Mouse (Mus musculus): Measurements from ENCODE around the gene Myo7a. TPM values are rescaled to one million over a fixed set of nuclear protein-coding genes. Genes with fewer than 3 reads are reported as not detected.

Gene Myo7a
- total and polyA plus RNA-seq, 3 experiments = 0.01 to 0.05 TPM; not detected in 1

DNA sequence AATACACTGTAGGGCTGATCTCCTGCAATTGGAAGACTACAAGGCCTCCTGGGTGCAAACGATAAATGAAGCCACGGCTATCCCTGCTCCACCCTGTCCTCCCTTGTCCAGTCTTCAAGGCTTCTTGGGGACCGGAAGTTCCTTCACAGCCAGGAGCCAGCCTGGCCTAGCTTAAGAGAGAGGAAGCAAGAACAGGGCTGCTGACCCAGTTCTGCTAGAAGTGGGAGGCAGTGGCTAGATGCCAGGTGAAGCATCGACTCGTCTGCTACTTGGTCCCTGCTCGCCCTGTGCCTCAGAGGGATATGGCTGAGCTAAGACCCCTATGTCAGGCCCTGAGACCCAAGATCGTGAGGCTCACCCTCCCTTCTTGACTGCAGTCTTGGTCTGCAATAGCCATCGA lies 2.3 kb upstream of the Myo7a start:
- DNase-seq (ENCODE audit: low spot score) (no peak), ATAC-seq (ENCODE audit: extremely low read depth, insufficient number of reproducible peaks, low FRiP score, poor library complexity, severe bottlenecking) (no peak)
- H3K36me3 ChIP-seq (replicated peaks) = no peaks in the 10 kb centered on the region
- H3K4me1 ChIP-seq (ENCODE audit: insufficient read depth, low read depth, low read length) = peaks cover 5% of the 10 kb centered on the region
- peaks cover 39% of the 10 kb centered on the region for H3K27me3 ChIP-seq (ENCODE audit: insufficient read depth, low read length)
- no peaks in the 10 kb centered on the region for H3K9me3 ChIP-seq (replicated peaks)
- TF ChIP-seq GATA2 (IDR thresholded peaks at IDR 0.05; ENCODE audit: borderline replicate concordance, low read depth, low read length) (no peak), TAL1 (conservative IDR thresholded peaks at IDR 0.05; ENCODE audit: low read depth, low read length) (no peak), CTCF (IDR thresholded peaks at IDR 0.05; ENCODE audit: low read depth, low read length) (no peak), POLR2AphosphoS5 (IDR thresholded peaks at IDR 0.05; ENCODE audit: insufficient replicate concordance, low read depth, low read length) (no peak)
- no peak overlapping the region for H3K4me3 ChIP-seq (ENCODE audit: low read depth, low read length)

DNA sequence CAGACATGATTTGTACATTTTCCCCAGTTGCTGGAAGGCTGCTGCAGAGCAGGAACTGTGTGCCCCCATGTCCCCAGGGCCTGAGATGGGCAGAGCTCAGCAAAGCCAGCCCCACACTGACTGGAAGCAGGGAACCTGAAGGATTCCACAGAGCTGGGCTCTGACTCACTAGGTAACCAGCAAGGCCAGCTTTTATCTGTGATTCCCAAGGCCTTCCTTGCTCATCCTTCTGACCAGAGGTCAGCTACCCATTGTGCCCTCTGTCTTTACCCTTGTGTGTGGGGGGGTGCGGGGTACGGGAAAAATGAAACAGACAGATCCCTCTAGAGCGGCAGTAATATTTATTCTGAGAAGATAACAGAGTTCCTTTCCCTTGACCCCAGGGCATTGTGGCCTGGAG lies 1.9 kb upstream of the Myo7a start:
- ATAC-seq (ENCODE audit: extremely low read depth, insufficient number of reproducible peaks, low FRiP score, poor library complexity, severe bottlenecking) = no peak
- no peaks in the 10 kb centered on the region for H3K9me3 ChIP-seq (replicated peaks)
- peaks cover 5% of the 10 kb centered on the region for H3K4me1 ChIP-seq (ENCODE audit: insufficient read depth, low read depth, low read length)
- no peak for TF ChIP-seq CTCF (IDR thresholded peaks at IDR 0.05; ENCODE audit: low read depth, low read length)
- no peak for TF ChIP-seq TAL1 (conservative IDR thresholded peaks at IDR 0.05; ENCODE audit: low read depth, low read length)
- TF ChIP-seq GATA2 (IDR thresholded peaks at IDR 0.05; ENCODE audit: borderline replicate concordance, low read depth, low read length) = no peak
- TF ChIP-seq POLR2AphosphoS5 (IDR thresholded peaks at IDR 0.05; ENCODE audit: insufficient replicate concordance, low read depth, low read length) = no peak
- no peak for TF ChIP-seq GATA1 (IDR thresholded peaks at IDR 0.05; ENCODE audit: borderline replicate concordance, low read length)
- H3K27me3 ChIP-seq (ENCODE audit: insufficient read depth, low read length) = peaks cover 43% of the 10 kb centered on the region
- no peak overlapping the region for H3K4me3 ChIP-seq (ENCODE audit: low read depth, low read length)
- H3K36me3 ChIP-seq (replicated peaks) = no peaks in the 10 kb centered on the region
- DNase-seq (ENCODE audit: low spot score) = no peak

DNA sequence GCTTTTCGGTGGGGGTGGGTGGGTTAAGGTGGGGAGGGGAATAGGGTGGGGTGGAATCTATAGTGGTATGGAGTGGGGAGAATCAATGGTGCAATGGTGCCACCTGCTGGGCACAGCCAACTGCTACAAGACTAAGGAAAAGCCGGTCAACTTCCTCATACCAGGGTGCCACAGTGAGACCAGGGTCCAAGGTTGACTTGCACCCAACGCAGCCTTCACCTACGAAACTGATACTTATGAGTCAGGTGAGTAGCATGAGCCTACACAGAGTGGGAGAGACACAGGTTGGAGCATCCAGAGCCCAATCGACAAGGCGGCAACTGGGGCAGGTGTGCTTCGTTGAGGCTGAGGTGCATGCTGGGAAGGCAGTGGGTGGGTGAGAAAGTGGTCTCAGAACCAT lies 1.0 kb upstream of the Myo7a start:
- H3K4me1 ChIP-seq (ENCODE audit: insufficient read depth, low read depth, low read length) = peaks cover 5% of the 10 kb centered on the region
- ATAC-seq (ENCODE audit: extremely low read depth, insufficient number of reproducible peaks, low FRiP score, poor library complexity, severe bottlenecking) (no peak), DNase-seq (ENCODE audit: low spot score) (peak; percentile 77)
- no peaks in the 10 kb centered on the region for H3K9me3 ChIP-seq (replicated peaks)
- peaks cover 42% of the 10 kb centered on the region for H3K27me3 ChIP-seq (ENCODE audit: insufficient read depth, low read length)
- H3K36me3 ChIP-seq (replicated peaks) = no peaks in the 10 kb centered on the region
- TF ChIP-seq CTCF (IDR thresholded peaks at IDR 0.05; ENCODE audit: low read depth, low read length) (peak; percentile 69), GATA1 (IDR thresholded peaks at IDR 0.05; ENCODE audit: borderline replicate concordance, low read length) (no peak)
- H3K4me3 ChIP-seq (ENCODE audit: low read depth, low read length) = no peak overlapping the region; the same call in 1 of the 2 replicates

DNA sequence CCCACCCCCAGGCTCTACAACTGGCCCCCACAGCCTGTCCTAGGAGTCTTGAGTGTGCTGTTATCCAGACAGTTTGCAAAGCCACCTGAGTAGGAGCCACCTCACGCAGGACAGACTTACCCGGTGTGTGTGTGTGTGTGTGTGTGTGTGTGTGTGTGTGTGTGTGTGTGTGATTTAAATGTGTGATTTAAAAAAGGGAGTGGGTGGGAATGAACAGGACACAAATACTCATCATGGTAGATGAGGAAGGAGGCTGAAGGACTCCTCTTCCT lies 573 bp upstream of the Myo7a start:
- TF ChIP-seq CTCF (IDR thresholded peaks at IDR 0.05; ENCODE audit: low read depth, low read length) (no peak), GATA1 (IDR thresholded peaks at IDR 0.05; ENCODE audit: borderline replicate concordance, low read length) (no peak), TAL1 (conservative IDR thresholded peaks at IDR 0.05; ENCODE audit: low read depth, low read length) (no peak), POLR2AphosphoS5 (IDR thresholded peaks at IDR 0.05; ENCODE audit: insufficient replicate concordance, low read depth, low read length) (no peak), GATA2 (IDR thresholded peaks at IDR 0.05; ENCODE audit: borderline replicate concordance, low read depth, low read length) (no peak)
- peaks cover 38% of the 10 kb centered on the region for H3K27me3 ChIP-seq (ENCODE audit: insufficient read depth, low read length)
- ATAC-seq (ENCODE audit: extremely low read depth, insufficient number of reproducible peaks, low FRiP score, poor library complexity, severe bottlenecking) (no peak), DNase-seq (ENCODE audit: low spot score) (no peak)
- H3K36me3 ChIP-seq (replicated peaks) = no peaks in the 10 kb centered on the region
- H3K4me3 ChIP-seq (ENCODE audit: low read depth, low read length) = no peak overlapping the region
- no peaks in the 10 kb centered on the region for H3K9me3 ChIP-seq (replicated peaks)
- peaks cover 5% of the 10 kb centered on the region for H3K4me1 ChIP-seq (ENCODE audit: insufficient read depth, low read depth, low read length)

DNA sequence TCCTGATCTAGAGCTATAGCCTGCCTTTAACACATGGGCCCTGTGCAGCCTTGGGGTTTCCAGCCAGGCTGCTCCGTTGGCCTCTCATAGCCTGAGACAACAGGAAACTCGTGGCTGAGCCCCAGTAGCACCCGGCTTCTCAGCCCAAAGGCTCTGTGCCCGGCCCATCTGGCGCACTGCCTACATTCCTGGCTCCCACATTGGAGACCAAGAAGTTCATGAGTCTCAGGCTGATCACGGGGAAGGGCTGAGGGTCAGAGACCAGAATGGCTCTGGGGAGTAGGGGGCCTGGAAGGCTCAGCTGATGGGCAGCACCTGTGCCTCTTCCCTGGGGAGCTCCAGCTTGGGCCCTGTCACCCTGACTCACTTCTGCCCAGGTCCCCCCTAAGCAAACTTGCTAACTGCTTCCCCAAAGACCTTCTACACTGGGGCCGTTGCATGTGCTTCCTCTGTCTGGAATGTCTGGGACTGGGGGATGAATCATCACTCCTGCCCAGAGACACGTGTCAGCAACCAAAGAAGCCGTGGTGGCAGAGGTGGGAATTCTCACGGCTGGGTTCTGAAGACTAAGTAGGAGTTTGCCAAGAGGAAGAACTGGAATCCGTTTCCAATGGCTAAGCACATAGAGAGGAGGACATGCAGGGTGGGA lies 2.2 kb downstream of the Myo7a start:
- H3K4me3 ChIP-seq (ENCODE audit: low read depth, low read length) = no peak overlapping the region
- H3K36me3 ChIP-seq (replicated peaks) = no peaks in the 10 kb centered on the region
- H3K27me3 ChIP-seq (ENCODE audit: insufficient read depth, low read length) = peaks cover 35% of the 10 kb centered on the region
- H3K4me1 ChIP-seq (ENCODE audit: insufficient read depth, low read depth, low read length) = peaks cover 5% of the 10 kb centered on the region
- no peaks in the 10 kb centered on the region for H3K9me3 ChIP-seq (replicated peaks)
- TF ChIP-seq POLR2AphosphoS5 (IDR thresholded peaks at IDR 0.05; ENCODE audit: insufficient replicate concordance, low read depth, low read length) = no peak
- TF ChIP-seq GATA1 (IDR thresholded peaks at IDR 0.05; ENCODE audit: borderline replicate concordance, low read length) = no peak
- TF ChIP-seq TAL1 (conservative IDR thresholded peaks at IDR 0.05; ENCODE audit: low read depth, low read length) = no peak
- no peak for TF ChIP-seq CTCF (IDR thresholded peaks at IDR 0.05; ENCODE audit: low read depth, low read length)
- DNase-seq (ENCODE audit: low spot score) (no peak), ATAC-seq (ENCODE audit: extremely low read depth, insufficient number of reproducible peaks, low FRiP score, poor library complexity, severe bottlenecking) (no peak)

DNA sequence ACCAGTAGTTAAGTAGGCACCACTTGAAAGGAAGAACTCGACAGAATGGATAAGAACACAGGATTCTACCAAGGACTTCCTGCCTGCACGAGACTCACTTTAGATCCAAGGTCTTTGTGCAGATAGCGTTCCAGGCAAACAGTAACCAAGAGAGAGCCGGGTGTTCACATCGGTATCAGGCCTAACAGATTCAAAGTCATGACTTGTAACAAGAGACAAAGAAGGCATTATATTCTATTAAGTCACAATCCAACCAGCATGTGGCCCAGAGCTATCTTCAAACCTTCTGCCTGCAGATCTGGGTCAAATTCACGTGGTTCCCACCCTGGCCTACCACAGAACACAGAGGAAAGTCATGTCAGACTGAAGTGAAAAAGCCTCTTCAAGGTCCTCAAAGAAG lies 4.7 kb downstream of the Myo7a start:
- no peak for DNase-seq (ENCODE audit: low spot score)
- no peak for ATAC-seq (ENCODE audit: extremely low read depth, insufficient number of reproducible peaks, low FRiP score, poor library complexity, severe bottlenecking)
- H3K4me1 ChIP-seq (ENCODE audit: insufficient read depth, low read depth, low read length) = no peaks in the 10 kb centered on the region

More for the DNA sequence above, 4.7 kb downstream of the Myo7a start:
- Histone ChIP-seq H3K4me3 (ENCODE audit: low read depth, low read length) (no peak overlapping the region), H3K27me3 (ENCODE audit: insufficient read depth, low read length) (peaks cover 29% of the 10 kb centered on the region; the same call in 1 of the 2 replicates), H3K9me3 (replicated peaks) (no peaks in the 10 kb centered on the region), H3K36me3 (replicated peaks) (no peaks in the 10 kb centered on the region)
- TF ChIP-seq POLR2AphosphoS5 (IDR thresholded peaks at IDR 0.05; ENCODE audit: insufficient replicate concordance, low read depth, low read length) (no peak), TAL1 (conservative IDR thresholded peaks at IDR 0.05; ENCODE audit: low read depth, low read length) (no peak), CTCF (IDR thresholded peaks at IDR 0.05; ENCODE audit: low read depth, low read length) (no peak), GATA1 (IDR thresholded peaks at IDR 0.05; ENCODE audit: borderline replicate concordance, low read length) (no peak), GATA2 (IDR thresholded peaks at IDR 0.05; ENCODE audit: borderline replicate concordance, low read depth, low read length) (no peak)

Data from G1E (cell line).